Mouse (Mus musculus): ENCODE results near the gene Glis3. TPM values are rescaled to one million over a fixed set of nuclear protein-coding genes. Genes with fewer than 3 reads are reported as not detected.

Gene Glis3
- polyA plus RNA-seq, 1 experiment from 2014 or later = 1.4 TPM

DNA sequence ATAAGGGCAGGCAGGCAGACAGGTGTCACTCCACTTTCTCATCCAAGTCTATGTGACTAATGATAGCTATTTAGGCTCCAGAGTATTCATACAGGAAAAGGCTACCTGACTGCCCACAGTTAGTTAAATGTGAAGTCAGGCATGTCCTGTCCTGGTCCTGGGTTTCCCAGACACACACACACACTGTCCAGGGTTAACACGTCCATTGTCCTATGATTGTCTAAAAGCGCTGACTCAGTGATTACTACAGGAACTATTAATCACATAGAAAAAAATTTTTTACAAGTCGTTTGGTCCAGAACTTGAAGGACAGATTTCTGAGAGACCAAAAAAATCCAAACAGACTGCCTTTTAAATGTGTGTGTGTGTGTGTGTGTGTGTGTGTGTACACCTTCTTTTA is 157.6 kb downstream of the Glis3 start:
- WGBS = 84% methylated on average over 3 of the region's 3 CpGs
- no peak overlapping the region for H3K27ac ChIP-seq
- no peak overlapping the region for H3K9ac ChIP-seq
- 0 out of 2 replicates have a peak, but pooled peaks cover 3% of the 10 kb centered on the region for H3K4me1 ChIP-seq
- no peak overlapping the region for H3K4me3 ChIP-seq
- H3K27me3 ChIP-seq (replicated peaks) = no peaks in the 10 kb centered on the region
- H3K4me2 ChIP-seq (replicated peaks) = no peak overlapping the region
- no peaks in the 10 kb centered on the region for H3K36me3 ChIP-seq
- no peaks in the 10 kb centered on the region for H3K9me3 ChIP-seq
- ATAC-seq (ENCODE audit: low FRiP score, low read depth) = no peak

- Histone ChIP-seq H3K4me1 (0 out of 2 replicates have a peak, but pooled peaks cover 3% of the 10 kb centered on the region), H3K4me3 (no peak overlapping the region), H3K27ac (no peak overlapping the region), H3K36me3 (no peaks in the 10 kb centered on the region), H3K9me3 (no peaks in the 10 kb centered on the region), H3K4me2 (replicated peaks) (no peak overlapping the region), H3K27me3 (replicated peaks) (no peaks in the 10 kb centered on the region), H3K9ac (no peak overlapping the region)
- no peak for ATAC-seq (ENCODE audit: low FRiP score, low read depth)
- 77% methylated on average over 6 of the region's 6 CpGs for WGBS
These were observed 159.1 kb downstream of the Glis3 start for GRCm38 (mm10) chr19:28520761-28521181.

- H3K4me2 ChIP-seq (replicated peaks) = no peak overlapping the region
- H3K4me3 ChIP-seq = no peak overlapping the region
- no peaks in the 10 kb centered on the region for H3K36me3 ChIP-seq
- H3K27me3 ChIP-seq (replicated peaks) = no peaks in the 10 kb centered on the region
- no peak overlapping the region for H3K27ac ChIP-seq
- 0 out of 2 replicates have a peak, but pooled peaks cover 3% of the 10 kb centered on the region for H3K4me1 ChIP-seq
- no peaks in the 10 kb centered on the region for H3K9me3 ChIP-seq
- WGBS = 95% methylated on average over 8 of the region's 8 CpGs
- no peak for ATAC-seq (ENCODE audit: low FRiP score, low read depth)
- H3K9ac ChIP-seq = no peak overlapping the region
These were observed 159.6 kb downstream of the Glis3 start for GRCm38 (mm10) chr19:28520128-28520745.

- Histone ChIP-seq H3K9me3 (no peaks in the 10 kb centered on the region), H3K9ac (no peak overlapping the region), H3K36me3 (no peaks in the 10 kb centered on the region), H3K27me3 (replicated peaks) (no peaks in the 10 kb centered on the region), H3K27ac (no peak overlapping the region), H3K4me1 (0 out of 2 replicates have a peak, but pooled peaks cover 3% of the 10 kb centered on the region), H3K4me3 (no peak overlapping the region), H3K4me2 (replicated peaks) (no peak overlapping the region)
- no peak for ATAC-seq (ENCODE audit: low FRiP score, low read depth)
- 88% methylated on average over 3 of the region's 3 CpGs for WGBS
These were observed 160.6 kb downstream of the Glis3 start for GRCm38 (mm10) chr19:28519296-28519695.

GRCm38 (mm10) chr19:28518846-28519245 is 161.0 kb downstream of the Glis3 start:
- H3K36me3 ChIP-seq = no peaks in the 10 kb centered on the region
- no peak overlapping the region for H3K4me2 ChIP-seq (replicated peaks)
- 0 out of 2 replicates have a peak, but pooled peaks cover 3% of the 10 kb centered on the region for H3K4me1 ChIP-seq
- no peaks in the 10 kb centered on the region for H3K9me3 ChIP-seq
- WGBS = 89% methylated on average over 6 of the region's 6 CpGs
- ATAC-seq (ENCODE audit: low FRiP score, low read depth) = no peak
- H3K27me3 ChIP-seq (replicated peaks) = no peaks in the 10 kb centered on the region
- no peak overlapping the region for H3K27ac ChIP-seq
- no peak overlapping the region for H3K9ac ChIP-seq
- H3K4me3 ChIP-seq = no peak overlapping the region

DNA sequence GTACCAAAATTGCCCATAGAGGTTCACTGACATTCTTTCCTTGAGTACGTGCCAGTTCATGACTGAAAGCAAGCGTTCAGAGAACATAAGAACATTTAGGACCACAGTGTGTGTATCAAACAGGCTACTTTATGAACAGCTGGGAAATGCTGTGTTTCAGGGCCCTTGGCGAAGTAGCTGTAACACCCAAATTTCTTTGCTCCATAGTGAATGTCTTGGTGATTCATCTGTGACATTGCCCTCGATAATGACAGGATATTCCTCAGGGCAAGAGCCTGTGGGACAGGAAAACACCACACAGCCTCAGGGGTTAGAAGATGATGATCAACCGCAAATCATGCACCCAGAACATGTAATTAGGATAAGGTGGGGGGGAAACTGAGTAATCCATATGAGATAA is 161.6 kb downstream of the Glis3 start:
- Histone ChIP-seq H3K9ac (no peak overlapping the region), H3K4me2 (replicated peaks) (no peak overlapping the region), H3K27me3 (replicated peaks) (no peaks in the 10 kb centered on the region), H3K36me3 (no peaks in the 10 kb centered on the region), H3K4me3 (no peak overlapping the region), H3K9me3 (no peaks in the 10 kb centered on the region), H3K4me1 (0 out of 2 replicates have a peak, but pooled peaks cover 3% of the 10 kb centered on the region), H3K27ac (no peak overlapping the region)
- WGBS = 87% methylated on average over 5 of the region's 5 CpGs
- no peak for ATAC-seq (ENCODE audit: low FRiP score, low read depth)

DNA sequence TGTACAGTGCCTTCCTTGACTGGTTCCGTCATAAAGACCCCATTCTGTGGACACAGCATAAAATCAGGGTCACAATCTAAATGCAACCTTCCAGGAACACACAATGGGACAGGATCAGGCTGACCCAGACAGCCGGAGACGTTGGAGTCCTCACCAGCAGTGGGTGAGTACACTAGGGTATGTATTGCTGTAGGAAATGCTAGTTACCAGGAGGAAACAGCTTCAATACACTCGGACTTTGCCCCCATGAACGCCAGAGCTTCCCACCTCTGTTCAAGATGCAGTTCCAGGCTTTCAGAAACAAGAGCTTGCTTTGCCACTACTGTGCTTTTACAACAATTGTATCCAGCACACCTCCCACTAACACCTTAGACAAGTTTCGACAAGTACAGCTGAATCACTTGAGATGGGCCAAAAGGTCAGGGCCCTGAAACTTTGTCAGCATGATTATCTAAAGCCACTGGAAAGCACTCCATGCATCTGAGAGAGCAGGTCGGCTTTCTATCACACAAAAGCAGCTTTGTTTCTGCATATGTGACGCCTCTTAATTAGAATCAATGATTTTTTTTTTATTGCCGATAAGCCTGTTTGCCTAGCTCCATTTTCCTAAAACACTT is 162.3 kb downstream of the Glis3 start:
- no peak overlapping the region for H3K27ac ChIP-seq
- H3K9ac ChIP-seq = no peak overlapping the region

DNA sequence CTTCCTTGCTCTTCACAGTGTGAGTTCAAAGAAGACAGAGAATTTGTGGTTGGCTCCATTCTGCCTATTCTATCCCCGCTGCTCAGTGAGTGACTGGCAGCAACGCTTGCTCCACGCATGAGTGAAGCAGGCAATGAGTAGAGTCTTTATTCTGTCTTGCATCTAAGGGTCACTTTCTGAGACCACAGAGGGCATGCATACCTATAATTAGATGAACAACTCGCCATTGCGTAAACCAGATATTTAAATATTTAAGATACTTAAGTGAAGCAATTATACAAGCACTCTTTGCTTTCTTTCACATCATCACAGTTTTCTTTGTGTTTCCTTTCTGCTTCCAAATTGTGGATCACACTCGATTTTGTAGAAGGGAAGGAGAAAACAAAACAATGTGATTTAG is 163.4 kb downstream of the Glis3 start:
- WGBS = 65% methylated on average over 6 of the region's 6 CpGs
- Histone ChIP-seq H3K36me3 (no peaks in the 10 kb centered on the region), H3K4me2 (replicated peaks) (no peak overlapping the region), H3K4me3 (no peak overlapping the region), H3K9ac (no peak overlapping the region), H3K27ac (no peak overlapping the region), H3K4me1 (0 out of 2 replicates have a peak, but pooled peaks cover 3% of the 10 kb centered on the region), H3K9me3 (no peaks in the 10 kb centered on the region), H3K27me3 (replicated peaks) (no peaks in the 10 kb centered on the region)
- ATAC-seq (ENCODE audit: low FRiP score, low read depth) = no peak

More for the DNA sequence above, 162.3 kb downstream of the Glis3 start:
- Histone ChIP-seq H3K27me3 (replicated peaks) (no peaks in the 10 kb centered on the region), H3K4me3 (no peak overlapping the region), H3K36me3 (no peaks in the 10 kb centered on the region), H3K4me2 (replicated peaks) (no peak overlapping the region), H3K4me1 (0 out of 2 replicates have a peak, but pooled peaks cover 3% of the 10 kb centered on the region), H3K9me3 (no peaks in the 10 kb centered on the region)
- ATAC-seq (ENCODE audit: low FRiP score, low read depth) = no peak
- WGBS = 45% methylated on average over 9 of the region's 9 CpGs

DNA sequence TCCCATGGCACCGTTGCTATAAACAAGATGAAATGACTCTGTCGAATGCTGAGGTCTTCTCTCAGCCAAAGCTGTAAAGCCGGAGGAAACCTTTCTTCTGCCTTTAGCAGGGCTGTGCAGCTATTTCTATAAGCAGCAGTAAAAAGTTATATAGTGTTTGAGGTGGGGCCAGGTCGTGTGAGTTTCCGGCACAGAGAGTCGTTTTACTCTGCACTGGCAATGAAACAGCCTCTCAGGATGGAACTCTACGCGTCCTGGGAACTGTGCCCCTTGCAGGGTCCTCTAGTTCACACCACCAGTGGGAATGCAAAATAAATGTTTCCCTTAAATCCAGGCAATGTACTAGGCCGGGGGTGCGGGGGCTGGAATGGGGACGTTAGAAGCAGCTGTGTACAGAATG is 167.4 kb downstream of the Glis3 start:
- 40% methylated on average over 11 of the region's 11 CpGs for WGBS
- Histone ChIP-seq H3K36me3 (no peaks in the 10 kb centered on the region), H3K27ac (no peak overlapping the region), H3K4me2 (replicated peaks) (no peak overlapping the region), H3K27me3 (replicated peaks) (no peaks in the 10 kb centered on the region), H3K4me3 (no peak overlapping the region), H3K9me3 (no peaks in the 10 kb centered on the region), H3K4me1 (0 out of 2 replicates have a peak, but pooled peaks cover 2% of the 10 kb centered on the region), H3K9ac (no peak overlapping the region)
- no peak for ATAC-seq (ENCODE audit: low FRiP score, low read depth)

- Histone ChIP-seq H3K4me3 (no peak overlapping the region), H3K9ac (no peak overlapping the region), H3K9me3 (no peaks in the 10 kb centered on the region), H3K27me3 (replicated peaks) (no peaks in the 10 kb centered on the region), H3K36me3 (no peaks in the 10 kb centered on the region), H3K27ac (no peak overlapping the region), H3K4me1 (no peaks in the 10 kb centered on the region), H3K4me2 (replicated peaks) (no peak overlapping the region)
- WGBS = 78% methylated on average over 1 of the region's 1 CpGs
- ATAC-seq (ENCODE audit: low FRiP score, low read depth) = no peak
These were observed 168.0 kb downstream of the Glis3 start for GRCm38 (mm10) chr19:28511910-28512309.

DNA sequence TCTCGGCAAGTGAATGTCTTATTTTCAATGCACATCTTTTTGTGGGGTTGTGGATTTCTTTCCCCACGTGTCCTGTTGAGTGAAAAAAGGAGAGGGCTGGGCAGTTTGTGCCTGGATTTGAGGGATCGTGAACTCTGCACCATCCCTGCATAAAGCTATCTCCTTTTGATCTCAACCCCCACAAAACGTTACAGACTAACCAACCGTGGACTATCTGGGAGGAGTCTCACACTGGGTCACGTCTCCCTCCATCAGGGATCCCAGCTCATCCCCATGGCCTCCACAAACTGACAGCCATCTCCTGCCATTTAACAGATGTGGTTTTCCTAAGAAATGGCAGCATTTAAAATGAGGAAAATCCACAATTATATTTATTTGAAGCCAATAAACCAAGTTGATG is 174.5 kb downstream of the Glis3 start:
- H3K27me3 ChIP-seq (replicated peaks) = no peaks in the 10 kb centered on the region
- H3K36me3 ChIP-seq = no peaks in the 10 kb centered on the region
- H3K9me3 ChIP-seq = no peaks in the 10 kb centered on the region
- H3K4me2 ChIP-seq (replicated peaks) = no peak overlapping the region
- no peak overlapping the region for H3K27ac ChIP-seq
- H3K4me1 ChIP-seq = no peaks in the 10 kb centered on the region
- WGBS = 67% methylated on average over 6 of the region's 6 CpGs
- ATAC-seq (ENCODE audit: low FRiP score, low read depth) = no peak
- no peak overlapping the region for H3K4me3 ChIP-seq
- H3K9ac ChIP-seq = no peak overlapping the region

- 71% methylated on average over 12 of the region's 12 CpGs for WGBS
- Histone ChIP-seq H3K4me1 (no peaks in the 10 kb centered on the region), H3K4me3 (no peak overlapping the region), H3K36me3 (no peaks in the 10 kb centered on the region), H3K9me3 (no peaks in the 10 kb centered on the region), H3K27ac (no peak overlapping the region), H3K27me3 (replicated peaks) (no peaks in the 10 kb centered on the region), H3K4me2 (replicated peaks) (no peak overlapping the region), H3K9ac (no peak overlapping the region)
- no peak for ATAC-seq (ENCODE audit: low FRiP score, low read depth)
These were observed 176.9 kb downstream of the Glis3 start for GRCm38 (mm10) chr19:28503011-28503410.

- Histone ChIP-seq H3K9me3 (no peaks in the 10 kb centered on the region), H3K4me3 (no peak overlapping the region), H3K4me2 (replicated peaks) (no peak overlapping the region), H3K36me3 (no peaks in the 10 kb centered on the region), H3K9ac (no peak overlapping the region), H3K27ac (no peak overlapping the region), H3K4me1 (no peaks in the 10 kb centered on the region), H3K27me3 (replicated peaks) (no peaks in the 10 kb centered on the region)
- ATAC-seq (ENCODE audit: low FRiP score, low read depth) = no peak
- 79% methylated on average over 9 of the region's 9 CpGs for WGBS
These were observed 178.9 kb downstream of the Glis3 start for GRCm38 (mm10) chr19:28500975-28501374.

Data from neural tube, embryonic 12.5 days (tissue).